Mouse (Mus musculus) heart, adult 2 months (tissue): ENCODE data around the gene Grin3a.

Source experiments
- CTCF ChIP-seq: fragments of 200-600 bp; IDR thresholded peaks from 2 replicates; pipeline ENCODE4 v1.8.1; 2022; ENCODE audit warnings: antibody characterized with exemption, mild to moderate bottlenecking, moderate library complexity
- POLR2A ChIP-seq: fragments of 200-500 bp; IDR thresholded peaks from 2 replicates; pipeline ENCODE4 v1.6.1; 2011; ENCODE audit warnings: mild to moderate bottlenecking, low read depth, low read length, control low read depth; ENCODE audit not compliant: insufficient read depth

DNA sequence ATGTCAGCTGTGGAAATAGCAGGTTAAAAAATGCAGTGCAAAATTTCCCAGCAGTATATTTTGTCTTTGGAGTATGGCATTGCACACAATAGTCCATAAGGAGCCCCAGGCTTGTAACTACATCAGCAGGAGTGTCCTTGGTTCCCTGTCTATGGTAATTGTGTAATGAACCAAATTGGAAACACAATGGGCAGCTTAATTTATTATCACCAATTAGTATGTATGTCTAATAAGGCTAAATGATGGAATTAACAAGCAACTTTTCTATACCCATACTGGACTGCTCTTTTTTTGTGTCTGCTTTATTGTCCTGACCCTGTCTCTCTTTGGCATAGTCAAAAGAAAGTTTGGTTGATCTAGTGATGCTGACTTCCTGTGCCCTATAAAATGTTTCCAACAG lies 38.8 kb downstream of the Grin3a start:
- TF ChIP-seq POLR2A (no peak), CTCF (no peak)
